Mouse (Mus musculus) hindbrain, embryonic 16.5 days (tissue): ENCODE measurements around the gene Gm21885. TPM values are rescaled to one million over a fixed set of nuclear protein-coding genes. Genes with fewer than 3 reads are reported as not detected.

ENCODE experiments used
- ATAC-seq: fragments of 200-750 bp; cut with Nextera tagmentation; 2 replicates; pipeline ENCODE4 v1.8.0; 2017; ENCODE audit warnings: moderate TSS enrichment, moderate library complexity
- H3K27ac ChIP-seq: fragments of 300-500 bp; sonication (generic); 2 replicates; pipeline ENCODE4 v1.5.1; 2014; ENCODE audit warnings: low read depth, mild to moderate bottlenecking, control low read depth, low read length, moderate library complexity
- H3K27me3 ChIP-seq: fragments of 300-500 bp; sonication (generic); replicated peaks from 2 replicates; pipeline ENCODE4 v1.6.1; 2014; ENCODE audit warnings: low read length; ENCODE audit not compliant: control insufficient read depth, insufficient read depth
- H3K36me3 ChIP-seq: fragments of 300-500 bp; sonication (generic); 2 replicates; pipeline ENCODE4 v1.6.1; 2014; ENCODE audit warnings: mild to moderate bottlenecking, low read length, moderate library complexity, mixed read lengths; ENCODE audit not compliant: control insufficient read depth, insufficient read depth
- H3K4me1 ChIP-seq: fragments of 300-500 bp; sonication (generic); 2 replicates; pipeline ENCODE4 v1.6.1; 2014; ENCODE audit warnings: low read depth, low read length; ENCODE audit not compliant: control insufficient read depth, insufficient read depth
- H3K4me2 ChIP-seq: fragments of 300-500 bp; sonication (generic); 2 replicates; pipeline ENCODE4 v1.6.1; 2014; ENCODE audit warnings: mild to moderate bottlenecking, low read length, control low read depth, moderate library complexity
- H3K4me3 ChIP-seq: fragments of 300-500 bp; sonication (generic); 2 replicates; pipeline ENCODE4 v1.5.1; 2014; ENCODE audit warnings: mild to moderate bottlenecking, low read length, control low read depth, moderate library complexity
- H3K9ac ChIP-seq: fragments of 300-500 bp; sonication (generic); 2 replicates; pipeline ENCODE4 v1.6.1; 2014; ENCODE audit warnings: low read depth, mild to moderate bottlenecking, control low read depth, low read length, moderate library complexity
- H3K9me3 ChIP-seq: fragments of 300-500 bp; sonication (generic); 2 replicates; pipeline ENCODE4 v1.6.1; 2014; ENCODE audit warnings: mild to moderate bottlenecking, low read length, moderate library complexity; ENCODE audit not compliant: control insufficient read depth
- WGBS: fragments of 180-500 bp; shearing (Covaris S2); extraction: QIAGEN DNeasy Blood & Tissue Kit; methylation state at CpG from one replicate; pipeline ENCODE4 v1.1.7; 2014; 5-methylcytosine and 5-hydroxymethylcytosine counted together
- polyA plus RNA-seq: library from polyadenylated mRNA; unstranded; fragments of >200 nt; fragmentation: Nextera tagmentation; extraction: Ambion mirVana; gene quantifications from 2 replicates; pipeline ENCODE4 v1.2.1, GENCODE M21; 2015

Gene Gm21885
- polyA plus RNA-seq, 1 experiment from 2014 or later = not detected

- ATAC-seq = no peak
- Histone ChIP-seq H3K4me3 (no peak overlapping the region), H3K27me3 (no peaks in the 10 kb centered on the region), H3K9me3 (no peaks in the 10 kb centered on the region), H3K36me3 (peaks cover 45% of the 10 kb centered on the region), H3K9ac (no peak overlapping the region), H3K4me1 (no peaks in the 10 kb centered on the region), H3K4me2 (no peak overlapping the region), H3K27ac (no peak overlapping the region)
- 51% methylated on average over 9 of the region's 9 CpGs for WGBS
These were observed 13.5 kb downstream of the Gm21885 start for GRCm38 (mm10) chr11:94294996-94295845.

GRCm38 (mm10) chr11:94312733-94313132, 31.1 kb downstream of the Gm21885 start:
- Histone ChIP-seq H3K9ac (no peak overlapping the region), H3K4me1 (peaks cover 26% of the 10 kb centered on the region), H3K27me3 (no peaks in the 10 kb centered on the region), H3K9me3 (no peaks in the 10 kb centered on the region), H3K4me3 (no peak overlapping the region), H3K4me2 (no peak overlapping the region), H3K36me3 (no peaks in the 10 kb centered on the region), H3K27ac (no peak overlapping the region)
- ATAC-seq = no peak
- WGBS = 87% methylated on average over 1 of the region's 1 CpGs

GRCm38 (mm10) chr11:94314098-94314652, 32.5 kb downstream of the Gm21885 start:
- Histone ChIP-seq H3K4me3 (no peak overlapping the region), H3K36me3 (no peaks in the 10 kb centered on the region), H3K27me3 (no peaks in the 10 kb centered on the region), H3K4me1 (peaks cover 36% of the 10 kb centered on the region), H3K4me2 (no peak overlapping the region), H3K27ac (no peak overlapping the region), H3K9ac (no peak overlapping the region), H3K9me3 (no peaks in the 10 kb centered on the region)
- 73% methylated on average over 2 of the region's 2 CpGs for WGBS
- no peak for ATAC-seq

- Histone ChIP-seq H3K4me2 (no peak overlapping the region), H3K9me3 (no peaks in the 10 kb centered on the region), H3K36me3 (no peaks in the 10 kb centered on the region), H3K9ac (no peak overlapping the region), H3K4me1 (peaks cover 48% of the 10 kb centered on the region), H3K27ac (no peak overlapping the region), H3K27me3 (no peaks in the 10 kb centered on the region), H3K4me3 (no peak overlapping the region)
- ATAC-seq = no peak
- WGBS = 79% methylated on average over 1 of the region's 1 CpGs
These were observed 33.6 kb downstream of the Gm21885 start for GRCm38 (mm10) chr11:94315308-94315707.

GRCm38 (mm10) chr11:94316528-94316927, 34.9 kb downstream of the Gm21885 start:
- Histone ChIP-seq H3K27me3 (no peaks in the 10 kb centered on the region), H3K4me3 (no peak overlapping the region), H3K4me1 (peaks cover 50% of the 10 kb centered on the region), H3K36me3 (no peaks in the 10 kb centered on the region), H3K27ac (no peak overlapping the region), H3K4me2 (no peak overlapping the region), H3K9ac (no peak overlapping the region), H3K9me3 (no peaks in the 10 kb centered on the region)
- no peak for ATAC-seq
- WGBS = 83% methylated on average over 2 of the region's 2 CpGs

- H3K4me3 ChIP-seq = no peak overlapping the region
- no peak for ATAC-seq
- no peak overlapping the region for H3K27ac ChIP-seq
- no peaks in the 10 kb centered on the region for H3K36me3 ChIP-seq
- H3K27me3 ChIP-seq = no peaks in the 10 kb centered on the region
- H3K9me3 ChIP-seq = no peaks in the 10 kb centered on the region
- no peak overlapping the region for H3K4me2 ChIP-seq
- H3K9ac ChIP-seq = no peak overlapping the region
- WGBS = 84% methylated on average over 1 of the region's 1 CpGs
- peaks cover 50% of the 10 kb centered on the region for H3K4me1 ChIP-seq
These were observed 35.3 kb downstream of the Gm21885 start for GRCm38 (mm10) chr11:94317014-94317413.

GRCm38 (mm10) chr11:94317515-94317914, 35.8 kb downstream of the Gm21885 start:
- H3K4me1 ChIP-seq = peaks cover 50% of the 10 kb centered on the region
- H3K27ac ChIP-seq = no peak overlapping the region
- H3K4me2 ChIP-seq = no peak overlapping the region
- no peaks in the 10 kb centered on the region for H3K27me3 ChIP-seq
- 57% methylated on average over 4 of the region's 4 CpGs for WGBS
- H3K9ac ChIP-seq = no peak overlapping the region
- H3K4me3 ChIP-seq = no peak overlapping the region
- H3K9me3 ChIP-seq = no peaks in the 10 kb centered on the region
- no peaks in the 10 kb centered on the region for H3K36me3 ChIP-seq
- ATAC-seq = no peak

GRCm38 (mm10) chr11:94318056-94318455, 36.4 kb downstream of the Gm21885 start:
- Histone ChIP-seq H3K27ac (no peak overlapping the region), H3K9me3 (no peaks in the 10 kb centered on the region), H3K9ac (no peak overlapping the region), H3K4me3 (no peak overlapping the region), H3K4me2 (no peak overlapping the region), H3K36me3 (no peaks in the 10 kb centered on the region), H3K4me1 (peaks cover 50% of the 10 kb centered on the region), H3K27me3 (no peaks in the 10 kb centered on the region)
- ATAC-seq = no peak
- WGBS = 78% methylated on average over 5 of the region's 5 CpGs

- WGBS = under 1% methylated on average over 67 of the region's 67 CpGs
- Histone ChIP-seq H3K9me3 (no peaks in the 10 kb centered on the region), H3K4me2 (peak overlapping the region; percentile 64), H3K4me1 (peaks cover 38% of the 10 kb centered on the region), H3K27ac (peak overlapping the region; percentile 89), H3K27me3 (no peaks in the 10 kb centered on the region), H3K36me3 (no peaks in the 10 kb centered on the region), H3K9ac (peak overlapping the region; percentile 100), H3K4me3 (peak overlapping the region; percentile 99)
- peak; percentile 79 for ATAC-seq
These were observed 39.6 kb downstream of the Gm21885 start for GRCm38 (mm10) chr11:94320969-94321930.
